Mouse (Mus musculus) stomach, embryonic 15.5 days (tissue): ENCODE results near the gene Polr2f. TPM values are rescaled to one million over a fixed set of nuclear protein-coding genes. Genes with fewer than 3 reads are reported as not detected.

Source experiments
- ATAC-seq: fragments of 200-750 bp; cut with Nextera tagmentation; 2 replicates; pipeline ENCODE4 v1.8.0; 2017; ENCODE audit warnings: low read depth, moderate number of reproducible peaks, moderate TSS enrichment; ENCODE audit not compliant: insufficient read depth, low FRiP score
- H3K27ac ChIP-seq: fragments of 300-500 bp; sonication (generic); 2 replicates; pipeline ENCODE4 v1.5.1; 2015; ENCODE audit warnings: mild to moderate bottlenecking, inconsistent platforms
- H3K27me3 ChIP-seq: fragments of 300-500 bp; sonication (generic); replicated peaks from 2 replicates; pipeline ENCODE4 v1.6.1; 2015; ENCODE audit warnings: inconsistent platforms
- H3K36me3 ChIP-seq: fragments of 300-500 bp; sonication (generic); 2 replicates; pipeline ENCODE4 v1.6.1; 2015; ENCODE audit warnings: inconsistent platforms
- H3K4me1 ChIP-seq: fragments of 300-500 bp; sonication (generic); 2 replicates; pipeline ENCODE4 v1.6.1; 2015; ENCODE audit warnings: inconsistent platforms
- H3K4me2 ChIP-seq: fragments of 300-500 bp; sonication (generic); 2 replicates; pipeline ENCODE4 v1.6.1; 2015; ENCODE audit warnings: mild to moderate bottlenecking, inconsistent platforms
- H3K4me3 ChIP-seq: fragments of 300-500 bp; sonication (generic); replicated peaks from 2 replicates; pipeline ENCODE4 v1.5.1; 2015; ENCODE audit warnings: inconsistent platforms
- H3K9ac ChIP-seq: fragments of 300-500 bp; sonication (generic); 2 replicates; pipeline ENCODE4 v1.6.1; 2015; ENCODE audit warnings: inconsistent platforms
- H3K9me3 ChIP-seq: fragments of 300-500 bp; sonication (generic); 2 replicates; pipeline ENCODE4 v1.6.1; 2016; ENCODE audit warnings: inconsistent platforms
- WGBS: fragments of 180-500 bp; shearing (Covaris S2); methylation state at CpG from one replicate; pipeline ENCODE4 v1.1.7; 2015; 5-methylcytosine and 5-hydroxymethylcytosine counted together
- polyA plus RNA-seq: library from polyadenylated mRNA; unstranded; fragments of >200 nt; fragmentation: Nextera tagmentation; extraction: Ambion mirVana; gene quantifications from 2 replicates; pipeline ENCODE4 v1.2.1, GENCODE M21; 2015

Gene Polr2f
- 308 and 336 TPM in 2 replicates for polyA plus RNA-seq

- peak; percentile 87 for ATAC-seq
- peak within 1 kb of the TSS; percentile 98 for H3K4me3 ChIP-seq
- H3K9me3 ChIP-seq = no peaks in the 10 kb centered on the region
- peak within 1 kb of the TSS; percentile 97 for H3K4me2 ChIP-seq
- peak within 1 kb of the TSS; percentile 93 for H3K9ac ChIP-seq
- H3K27ac ChIP-seq = 0 out of 2 replicates have a peak within 1 kb of the TSS, but pooled peaks have one; percentile 35
- H3K27me3 ChIP-seq = no peaks in the 10 kb centered on the region
- H3K4me1 ChIP-seq = peaks cover 12% of the 10 kb centered on the region; the same call in 1 of the 2 replicates
- H3K36me3 ChIP-seq = peaks cover 14% of the 10 kb centered on the region
- under 1% methylated on average over 57 of the region's 57 CpGs for WGBS
Measured at GRCm38 (mm10) chr15:79140866-79141565, at the start of gene Polr2f, which contains the start of gene 1700088E04Rik. Gene Polr2f, plus strand, starts transcription at chr15:79141009. Gene 1700088E04Rik, minus strand, starts transcription at chr15:79141253.

GRCm38 (mm10) chr15:79092284-79092683 lies 48.5 kb upstream of the Polr2f start:
- Histone ChIP-seq H3K4me1 (peaks cover 16% of the 10 kb centered on the region), H3K36me3 (peaks cover 47% of the 10 kb centered on the region), H3K27me3 (no peaks in the 10 kb centered on the region), H3K27ac (peak overlapping the region; percentile 67; the same call in 1 of the 2 replicates), H3K4me3 (no peak overlapping the region), H3K9me3 (no peaks in the 10 kb centered on the region), H3K4me2 (no peak overlapping the region), H3K9ac (no peak overlapping the region)
- 75% methylated on average over 6 of the region's 6 CpGs for WGBS
- no peak for ATAC-seq

GRCm38 (mm10) chr15:79093083-79093839 lies 47.5 kb upstream of the Polr2f start:
- Histone ChIP-seq H3K4me2 (no peak overlapping the region), H3K4me3 (no peak overlapping the region), H3K9ac (no peak overlapping the region), H3K27me3 (no peaks in the 10 kb centered on the region), H3K36me3 (peaks cover 41% of the 10 kb centered on the region), H3K4me1 (peaks cover 25% of the 10 kb centered on the region), H3K9me3 (no peaks in the 10 kb centered on the region), H3K27ac (peak overlapping the region; percentile 67)
- 51% methylated on average over 7 of the region's 7 CpGs for WGBS
- peak; percentile 45; the same call in 1 of the 2 replicates for ATAC-seq

- Histone ChIP-seq H3K27ac (no peak overlapping the region), H3K4me3 (no peak overlapping the region), H3K27me3 (no peaks in the 10 kb centered on the region), H3K9me3 (no peaks in the 10 kb centered on the region), H3K4me1 (peaks cover 34% of the 10 kb centered on the region), H3K4me2 (no peak overlapping the region), H3K36me3 (peaks cover 25% of the 10 kb centered on the region), H3K9ac (no peak overlapping the region)
- ATAC-seq = no peak
- 88% methylated on average over 5 of the region's 5 CpGs for WGBS
Measured at GRCm38 (mm10) chr15:79095483-79095882, 45.3 kb upstream of the Polr2f start.

GRCm38 (mm10) chr15:79096556-79096955 lies 44.3 kb upstream of the Polr2f start:
- Histone ChIP-seq H3K27ac (peak overlapping the region; percentile 88), H3K4me1 (peaks cover 38% of the 10 kb centered on the region), H3K27me3 (no peaks in the 10 kb centered on the region), H3K9ac (no peak overlapping the region), H3K4me2 (no peak overlapping the region), H3K36me3 (peaks cover 21% of the 10 kb centered on the region), H3K9me3 (no peaks in the 10 kb centered on the region), H3K4me3 (no peak overlapping the region)
- ATAC-seq = no peak
- 46% methylated on average over 3 of the region's 3 CpGs for WGBS

GRCm38 (mm10) chr15:79097135-79097534 lies 43.7 kb upstream of the Polr2f start:
- Histone ChIP-seq H3K36me3 (peaks cover 16% of the 10 kb centered on the region), H3K9ac (no peak overlapping the region), H3K4me2 (peak overlapping the region; percentile 6; the same call in 1 of the 2 replicates), H3K4me3 (no peak overlapping the region), H3K27ac (peak overlapping the region; percentile 88), H3K4me1 (peaks cover 35% of the 10 kb centered on the region), H3K27me3 (no peaks in the 10 kb centered on the region), H3K9me3 (no peaks in the 10 kb centered on the region)
- 20% methylated on average over 2 of the region's 2 CpGs for WGBS
- no peak for ATAC-seq

- 15% methylated on average over 6 of the region's 6 CpGs for WGBS
- peak; percentile 58 for ATAC-seq
- H3K4me2 ChIP-seq = peak overlapping the region; percentile 6
- H3K27me3 ChIP-seq = no peaks in the 10 kb centered on the region
- H3K9me3 ChIP-seq = no peaks in the 10 kb centered on the region
- H3K36me3 ChIP-seq = peaks cover 15% of the 10 kb centered on the region
- no peak overlapping the region for H3K9ac ChIP-seq
- peaks cover 33% of the 10 kb centered on the region for H3K4me1 ChIP-seq
- H3K27ac ChIP-seq = peak overlapping the region; percentile 88
- H3K4me3 ChIP-seq = no peak overlapping the region
Measured at GRCm38 (mm10) chr15:79097611-79098025, 43.2 kb upstream of the Polr2f start.

- ATAC-seq = no peak
- peak overlapping the region; percentile 88 for H3K27ac ChIP-seq
- H3K4me1 ChIP-seq = peaks cover 32% of the 10 kb centered on the region
- no peak overlapping the region for H3K9ac ChIP-seq
- 62% methylated on average over 5 of the region's 5 CpGs for WGBS
- H3K9me3 ChIP-seq = no peaks in the 10 kb centered on the region
- no peak overlapping the region for H3K4me3 ChIP-seq
- H3K4me2 ChIP-seq = 0 out of 2 replicates have a peak overlapping the region, but pooled peaks have one; percentile 6
- peaks cover 14% of the 10 kb centered on the region for H3K36me3 ChIP-seq
- H3K27me3 ChIP-seq = no peaks in the 10 kb centered on the region
Measured at GRCm38 (mm10) chr15:79098220-79098619, 42.6 kb upstream of the Polr2f start.

GRCm38 (mm10) chr15:79098868-79099267 lies 41.9 kb upstream of the Polr2f start:
- Histone ChIP-seq H3K4me2 (no peak overlapping the region), H3K27ac (peak overlapping the region; percentile 88), H3K36me3 (peaks cover 8% of the 10 kb centered on the region), H3K9me3 (no peaks in the 10 kb centered on the region), H3K27me3 (no peaks in the 10 kb centered on the region), H3K4me1 (peaks cover 32% of the 10 kb centered on the region), H3K4me3 (no peak overlapping the region), H3K9ac (no peak overlapping the region)
- 55% methylated on average over 7 of the region's 7 CpGs for WGBS
- ATAC-seq = no peak

- H3K9me3 ChIP-seq = no peaks in the 10 kb centered on the region
- H3K36me3 ChIP-seq = peaks cover 2% of the 10 kb centered on the region; the same call in 1 of the 2 replicates
- no peak for ATAC-seq
- no peak overlapping the region for H3K4me2 ChIP-seq
- no peak overlapping the region for H3K4me3 ChIP-seq
- H3K4me1 ChIP-seq = peaks cover 32% of the 10 kb centered on the region
- H3K27me3 ChIP-seq = no peaks in the 10 kb centered on the region
- H3K27ac ChIP-seq = peak overlapping the region; percentile 88; the same call in 1 of the 2 replicates
- no peak overlapping the region for H3K9ac ChIP-seq
- 72% methylated on average over 4 of the region's 4 CpGs for WGBS
Measured at GRCm38 (mm10) chr15:79099456-79099855, 41.4 kb upstream of the Polr2f start.

- Histone ChIP-seq H3K27me3 (no peaks in the 10 kb centered on the region), H3K9me3 (no peaks in the 10 kb centered on the region), H3K9ac (no peak overlapping the region), H3K4me1 (peaks cover 32% of the 10 kb centered on the region), H3K4me3 (no peak overlapping the region), H3K27ac (no peak overlapping the region), H3K36me3 (no peaks in the 10 kb centered on the region; the same call in 1 of the 2 replicates), H3K4me2 (no peak overlapping the region)
- no peak for ATAC-seq
- WGBS = 67% methylated on average over 4 of the region's 4 CpGs
Measured at GRCm38 (mm10) chr15:79100391-79100790, 40.4 kb upstream of the Polr2f start.

- ATAC-seq = no peak
- Histone ChIP-seq H3K27me3 (no peaks in the 10 kb centered on the region), H3K4me2 (no peak overlapping the region), H3K4me1 (peaks cover 29% of the 10 kb centered on the region), H3K27ac (no peak overlapping the region), H3K4me3 (no peak overlapping the region), H3K36me3 (no peaks in the 10 kb centered on the region), H3K9ac (no peak overlapping the region), H3K9me3 (no peaks in the 10 kb centered on the region)
Measured at GRCm38 (mm10) chr15:79101531-79101930, 39.3 kb upstream of the Polr2f start.
